Mouse (Mus musculus): ENCODE results near the gene Ntrk3. TPM values are rescaled to one million over a fixed set of nuclear protein-coding genes. Genes with fewer than 3 reads are reported as not detected.

Ntrk3 gene
- polyA plus RNA-seq, 1 experiment: 9.7 TPM

DNA sequence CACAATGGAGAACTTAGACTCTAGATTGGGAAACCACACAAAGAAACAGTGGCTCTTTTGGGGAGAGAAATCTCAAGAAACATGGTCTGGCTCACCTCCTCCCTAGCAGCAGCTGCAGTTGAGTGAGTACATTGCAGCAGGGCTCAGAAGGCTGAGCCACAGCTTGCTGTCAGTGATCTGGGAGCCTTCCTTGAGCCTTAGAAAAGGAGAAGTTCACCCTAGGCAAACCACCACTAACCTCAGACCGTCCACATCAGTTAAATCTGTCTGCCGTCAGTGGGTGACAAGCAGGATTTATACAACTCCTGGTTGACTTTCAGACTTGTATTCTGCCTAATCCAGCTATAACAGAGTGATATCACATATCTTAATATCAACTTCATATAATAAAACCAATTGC lies 325.6 kb downstream of the Ntrk3 start:
- H3K27me3 ChIP-seq (replicated peaks; ENCODE audit: control insufficient read depth, insufficient read depth, low read length): no peaks in the 10 kb centered on the region
- no peak overlapping the region for H3K4me3 ChIP-seq (ENCODE audit: insufficient read depth, low read depth, low read length)
- no peaks in the 10 kb centered on the region for H3K4me1 ChIP-seq (ENCODE audit: control insufficient read depth, insufficient read depth, low read length)
- WGBS: 61% methylated on average over 2 of the region's 2 CpGs
- TF ChIP-seq POLR2A (IDR thresholded peaks at IDR 0.05; ENCODE audit: low read depth, low read length) (no peak), CTCF (conservative IDR thresholded peaks at IDR 0.05; ENCODE audit: insufficient read depth, insufficient read length, low read depth, low read length) (no peak)
- H3K36me3 ChIP-seq (ENCODE audit: control insufficient read depth, insufficient read depth, low read length): no peaks in the 10 kb centered on the region
- no peak for DNase-seq
- H3K27ac ChIP-seq (ENCODE audit: insufficient read depth, low read depth, low read length): no peak overlapping the region

DNA sequence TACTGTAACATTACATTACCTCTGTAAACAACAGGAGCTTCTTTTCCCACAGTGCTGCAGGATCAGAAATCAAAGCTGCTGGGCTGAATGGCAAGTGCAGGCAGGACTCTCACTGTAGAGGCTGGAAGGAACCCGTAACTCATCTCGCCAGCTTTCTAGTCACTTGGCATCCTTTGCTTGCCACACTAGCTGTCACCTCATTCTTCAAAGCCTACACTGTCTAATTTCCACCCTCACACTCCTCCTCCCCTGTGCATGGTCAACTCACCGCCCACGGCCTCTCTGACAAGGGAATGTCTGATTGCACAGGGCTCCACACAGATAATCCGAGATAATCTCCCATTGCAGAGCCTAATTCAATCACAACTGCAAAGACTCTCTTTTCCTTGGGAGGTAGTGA lies 327.8 kb downstream of the Ntrk3 start:
- no peaks in the 10 kb centered on the region for H3K27me3 ChIP-seq (replicated peaks; ENCODE audit: control insufficient read depth, insufficient read depth, low read length)
- H3K27ac ChIP-seq (ENCODE audit: insufficient read depth, low read depth, low read length): no peak overlapping the region
- TF ChIP-seq POLR2A (IDR thresholded peaks at IDR 0.05; ENCODE audit: low read depth, low read length) (no peak), CTCF (conservative IDR thresholded peaks at IDR 0.05; ENCODE audit: insufficient read depth, insufficient read length, low read depth, low read length) (no peak)
- no peak overlapping the region for H3K4me3 ChIP-seq (ENCODE audit: insufficient read depth, low read depth, low read length)
- H3K36me3 ChIP-seq (ENCODE audit: control insufficient read depth, insufficient read depth, low read length): no peaks in the 10 kb centered on the region
- WGBS: 56% methylated on average over 5 of the region's 5 CpGs
- no peaks in the 10 kb centered on the region for H3K4me1 ChIP-seq (ENCODE audit: control insufficient read depth, insufficient read depth, low read length)
- DNase-seq: no peak

DNA sequence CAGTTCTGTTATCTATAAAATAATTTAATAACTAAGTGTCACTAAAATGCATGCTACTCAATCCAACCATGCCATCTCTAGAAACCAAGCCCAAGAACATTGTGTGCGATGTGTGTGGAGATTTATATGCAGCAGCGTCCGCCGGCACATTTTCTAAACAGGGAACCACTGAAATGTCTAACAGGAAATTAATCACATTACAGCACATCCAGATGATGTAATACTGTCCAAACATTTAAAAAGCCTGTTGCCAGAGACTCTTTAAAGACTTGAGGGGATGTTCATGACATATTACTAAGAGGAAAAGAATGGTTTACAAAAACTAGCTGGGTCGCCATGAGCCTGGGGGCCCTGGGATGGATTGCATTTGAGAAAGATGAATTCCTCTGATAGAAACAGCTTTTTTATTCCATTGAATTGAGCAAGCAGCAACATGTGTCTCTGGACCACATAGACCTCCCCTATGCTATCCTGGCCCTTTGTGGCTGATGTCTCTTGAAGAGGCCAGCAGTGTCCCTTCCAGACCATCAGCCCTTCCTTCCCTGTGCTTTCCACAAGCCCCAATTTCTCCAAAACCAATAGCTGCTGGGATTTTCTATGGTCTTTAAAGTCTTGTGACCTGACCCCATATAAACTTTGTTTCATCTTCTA lies 331.0 kb downstream of the Ntrk3 start:
- Histone ChIP-seq H3K4me3 (ENCODE audit: insufficient read depth, low read depth, low read length) (no peak overlapping the region), H3K4me1 (ENCODE audit: control insufficient read depth, insufficient read depth, low read length) (no peaks in the 10 kb centered on the region), H3K27ac (ENCODE audit: insufficient read depth, low read depth, low read length) (no peak overlapping the region), H3K27me3 (replicated peaks; ENCODE audit: control insufficient read depth, insufficient read depth, low read length) (no peaks in the 10 kb centered on the region), H3K36me3 (ENCODE audit: control insufficient read depth, insufficient read depth, low read length) (no peaks in the 10 kb centered on the region)
- no peak for DNase-seq
- 55% methylated on average over 5 of the region's 5 CpGs for WGBS
- no peak for TF ChIP-seq POLR2A (IDR thresholded peaks at IDR 0.05; ENCODE audit: low read depth, low read length)
- no peak for TF ChIP-seq CTCF (conservative IDR thresholded peaks at IDR 0.05; ENCODE audit: insufficient read depth, insufficient read length, low read depth, low read length)

DNA sequence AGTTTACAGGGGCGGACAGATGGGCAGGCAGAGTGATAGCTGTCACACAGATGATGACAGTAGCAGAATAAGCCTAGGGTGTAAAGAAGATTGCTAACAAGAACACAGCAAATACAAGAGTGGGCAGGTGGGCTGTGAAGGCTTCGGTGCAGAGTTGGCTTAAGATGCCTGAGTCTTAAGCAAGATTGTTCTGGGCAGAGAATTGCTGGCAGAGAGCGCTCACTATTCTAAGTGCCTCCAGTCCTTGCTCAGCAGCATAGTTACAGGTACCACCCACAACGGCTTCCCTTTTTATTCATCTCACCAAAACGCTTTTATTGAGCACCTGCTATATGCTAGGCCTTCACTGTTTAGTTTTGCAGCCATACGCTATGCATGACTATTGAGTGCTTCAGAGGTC lies 333.3 kb downstream of the Ntrk3 start:
- Histone ChIP-seq H3K27me3 (replicated peaks; ENCODE audit: control insufficient read depth, insufficient read depth, low read length) (no peaks in the 10 kb centered on the region), H3K4me3 (ENCODE audit: insufficient read depth, low read depth, low read length) (no peak overlapping the region), H3K36me3 (ENCODE audit: control insufficient read depth, insufficient read depth, low read length) (no peaks in the 10 kb centered on the region), H3K4me1 (ENCODE audit: control insufficient read depth, insufficient read depth, low read length) (no peaks in the 10 kb centered on the region), H3K27ac (ENCODE audit: insufficient read depth, low read depth, low read length) (no peak overlapping the region)
- DNase-seq: no peak
- TF ChIP-seq CTCF (conservative IDR thresholded peaks at IDR 0.05; ENCODE audit: insufficient read depth, insufficient read length, low read depth, low read length) (no peak), POLR2A (IDR thresholded peaks at IDR 0.05; ENCODE audit: low read depth, low read length) (no peak)
- WGBS: 95% methylated on average over 6 of the region's 6 CpGs

DNA sequence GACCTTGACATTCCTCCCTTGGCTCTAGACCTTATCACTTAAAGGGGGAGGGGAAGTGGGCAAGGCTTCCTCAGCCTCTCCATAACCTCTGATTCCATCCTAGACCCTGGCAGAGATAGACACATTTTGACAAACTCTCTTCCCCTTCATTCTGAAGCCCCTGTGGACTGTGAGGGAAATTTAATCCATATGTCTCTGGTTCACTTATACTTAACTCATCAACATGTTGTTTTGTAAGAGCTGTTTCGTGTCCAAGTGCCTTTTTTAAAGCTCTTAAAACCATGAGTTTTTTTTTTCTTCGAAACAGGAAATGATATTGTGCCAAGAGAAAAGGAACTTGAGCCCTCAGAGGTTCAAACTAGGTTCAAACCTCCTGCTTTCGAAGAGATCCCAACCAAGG lies 335.3 kb downstream of the Ntrk3 start:
- Histone ChIP-seq H3K4me3 (ENCODE audit: insufficient read depth, low read depth, low read length) (no peak overlapping the region), H3K4me1 (ENCODE audit: control insufficient read depth, insufficient read depth, low read length) (no peaks in the 10 kb centered on the region), H3K27ac (ENCODE audit: insufficient read depth, low read depth, low read length) (no peak overlapping the region), H3K36me3 (ENCODE audit: control insufficient read depth, insufficient read depth, low read length) (no peaks in the 10 kb centered on the region), H3K27me3 (replicated peaks; ENCODE audit: control insufficient read depth, insufficient read depth, low read length) (no peaks in the 10 kb centered on the region)
- TF ChIP-seq POLR2A (IDR thresholded peaks at IDR 0.05; ENCODE audit: low read depth, low read length) (no peak), CTCF (conservative IDR thresholded peaks at IDR 0.05; ENCODE audit: insufficient read depth, insufficient read length, low read depth, low read length) (no peak)
- DNase-seq: no peak
- WGBS: 48% methylated on average over 3 of the region's 3 CpGs

DNA sequence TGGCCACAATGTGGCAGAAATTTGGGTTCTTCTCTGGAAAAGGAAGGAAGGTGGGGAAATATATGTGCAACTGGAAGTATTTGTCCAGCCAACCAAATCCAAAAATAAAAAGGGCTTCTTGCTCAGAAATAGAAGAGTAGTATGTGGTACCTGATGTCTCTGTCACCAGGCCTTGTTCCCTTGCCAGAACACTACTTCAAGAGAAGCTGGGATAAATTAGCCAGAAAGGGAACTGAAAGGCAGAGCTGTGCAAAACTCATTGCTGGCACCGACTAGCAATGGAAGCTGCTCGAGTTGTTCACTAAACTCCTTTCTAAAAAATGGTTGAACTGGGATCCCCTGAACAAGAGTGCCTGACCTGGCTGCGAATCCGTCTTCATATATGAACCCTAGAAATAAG lies 337.6 kb downstream of the Ntrk3 start:
- H3K27ac ChIP-seq (ENCODE audit: insufficient read depth, low read depth, low read length): no peak overlapping the region

DNA sequence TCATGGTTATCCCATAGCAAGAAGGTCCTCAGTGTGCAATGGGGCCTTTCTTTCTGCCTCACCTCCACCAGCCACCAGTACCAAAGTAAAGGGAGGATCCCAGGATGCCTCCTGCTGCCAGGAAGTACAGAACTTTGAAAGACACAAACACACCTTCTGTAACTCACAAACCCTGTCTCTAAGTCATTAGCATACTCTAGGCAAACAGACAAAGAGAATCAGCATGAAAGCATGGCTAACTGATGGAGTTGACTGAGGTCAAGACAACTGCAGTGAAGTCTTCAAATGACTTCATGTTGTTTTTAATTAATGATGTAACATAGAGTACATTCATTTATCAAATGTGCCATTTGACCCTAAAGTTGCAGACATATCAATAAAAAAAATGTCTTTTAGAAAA lies 339.4 kb downstream of the Ntrk3 start:
- Histone ChIP-seq H3K4me1 (ENCODE audit: control insufficient read depth, insufficient read depth, low read length) (no peaks in the 10 kb centered on the region), H3K27me3 (replicated peaks; ENCODE audit: control insufficient read depth, insufficient read depth, low read length) (no peaks in the 10 kb centered on the region), H3K36me3 (ENCODE audit: control insufficient read depth, insufficient read depth, low read length) (no peaks in the 10 kb centered on the region), H3K27ac (ENCODE audit: insufficient read depth, low read depth, low read length) (no peak overlapping the region), H3K4me3 (ENCODE audit: insufficient read depth, low read depth, low read length) (no peak overlapping the region)
- DNase-seq: no peak
- TF ChIP-seq POLR2A (IDR thresholded peaks at IDR 0.05; ENCODE audit: low read depth, low read length): no peak
- no peak for TF ChIP-seq CTCF (conservative IDR thresholded peaks at IDR 0.05; ENCODE audit: insufficient read depth, insufficient read length, low read depth, low read length)

More for the DNA sequence above, 337.6 kb downstream of the Ntrk3 start:
- WGBS: 88% methylated on average over 4 of the region's 4 CpGs
- no peaks in the 10 kb centered on the region for H3K36me3 ChIP-seq (ENCODE audit: control insufficient read depth, insufficient read depth, low read length)
- DNase-seq: no peak
- H3K27me3 ChIP-seq (replicated peaks; ENCODE audit: control insufficient read depth, insufficient read depth, low read length): no peaks in the 10 kb centered on the region
- no peak overlapping the region for H3K4me3 ChIP-seq (ENCODE audit: insufficient read depth, low read depth, low read length)
- no peaks in the 10 kb centered on the region for H3K4me1 ChIP-seq (ENCODE audit: control insufficient read depth, insufficient read depth, low read length)
- TF ChIP-seq POLR2A (IDR thresholded peaks at IDR 0.05; ENCODE audit: low read depth, low read length): no peak
- no peak for TF ChIP-seq CTCF (conservative IDR thresholded peaks at IDR 0.05; ENCODE audit: insufficient read depth, insufficient read length, low read depth, low read length)
